Mouse (Mus musculus) myocyte (in vitro differentiated cells): ENCODE results near the gene E2f3.

Experiments
- CEBPB ChIP-seq: IDR thresholded peaks from 2 replicates; pipeline ENCODE4 v1.6.1; 2011; ENCODE audit warnings: mild to moderate bottlenecking, moderate library complexity; ENCODE audit not compliant: poor library complexity, insufficient read depth, severe bottlenecking
- E2F4 ChIP-seq: IDR thresholded peaks from one replicate; pipeline ENCODE4 v1.6.1; 2011; ENCODE audit warnings: mild to moderate bottlenecking, control low read depth, moderate library complexity; ENCODE audit not compliant: insufficient read depth
- MAX ChIP-seq: IDR thresholded peaks from one replicate; pipeline ENCODE4 v1.6.1; 2011; ENCODE audit warnings: low read depth, mild to moderate bottlenecking, control low read depth
- MYOD1 ChIP-seq, 3 experiments: IDR thresholded peaks; one replicate each; pipeline ENCODE4 v1.6.1; 2011; ENCODE audit warnings: control low read depth in 2 of 3, low read depth in 2 of 3, mild to moderate bottlenecking in 2 of 3, moderate library complexity in 1 of 3; ENCODE audit not compliant: insufficient read length in 2 of 3, control insufficient read depth in 1 of 3
- MYOG ChIP-seq, 3 experiments: IDR thresholded peaks; one replicate each; pipeline ENCODE4 v1.6.1; 2011; ENCODE audit warnings: control low read depth in 2 of 3, low read depth in 2 of 3, mild to moderate bottlenecking in 2 of 3; ENCODE audit not compliant: insufficient read length in 2 of 3, control insufficient read depth in 1 of 3, insufficient read depth in 1 of 3
- POLR2A ChIP-seq: IDR thresholded peaks from one replicate; pipeline ENCODE4 v1.6.1; 2011; ENCODE audit warnings: low read depth, mild to moderate bottlenecking, control low read depth, moderate library complexity; ENCODE audit not compliant: insufficient read length
- POLR2AphosphoS2 ChIP-seq: IDR thresholded peaks from one replicate; pipeline ENCODE4 v1.6.1; 2011; ENCODE audit warnings: low read depth, control low read depth; ENCODE audit not compliant: insufficient read length
- REST ChIP-seq: IDR thresholded peaks from one replicate; pipeline ENCODE4 v1.6.1; 2011; ENCODE audit warnings: mild to moderate bottlenecking, control low read depth, moderate library complexity; ENCODE audit not compliant: insufficient read depth, insufficient read length
- SRF ChIP-seq: IDR thresholded peaks from one replicate; pipeline ENCODE4 v1.6.1; 2011; ENCODE audit warnings: low read depth; ENCODE audit not compliant: control insufficient read depth, insufficient read length
- TCF12 ChIP-seq: IDR thresholded peaks from one replicate; pipeline ENCODE4 v1.6.1; 2011; ENCODE audit warnings: mild to moderate bottlenecking, control low read depth; ENCODE audit not compliant: poor library complexity, insufficient read depth, severe bottlenecking
- TCF3 ChIP-seq: IDR thresholded peaks from one replicate; pipeline ENCODE4 v1.6.1; 2011; ENCODE audit warnings: low read depth, control low read depth; ENCODE audit not compliant: insufficient read length
- USF1 ChIP-seq: IDR thresholded peaks from one replicate; pipeline ENCODE4 v1.6.1; 2011; ENCODE audit warnings: low read depth, mild to moderate bottlenecking, control low read depth, moderate library complexity

DNA sequence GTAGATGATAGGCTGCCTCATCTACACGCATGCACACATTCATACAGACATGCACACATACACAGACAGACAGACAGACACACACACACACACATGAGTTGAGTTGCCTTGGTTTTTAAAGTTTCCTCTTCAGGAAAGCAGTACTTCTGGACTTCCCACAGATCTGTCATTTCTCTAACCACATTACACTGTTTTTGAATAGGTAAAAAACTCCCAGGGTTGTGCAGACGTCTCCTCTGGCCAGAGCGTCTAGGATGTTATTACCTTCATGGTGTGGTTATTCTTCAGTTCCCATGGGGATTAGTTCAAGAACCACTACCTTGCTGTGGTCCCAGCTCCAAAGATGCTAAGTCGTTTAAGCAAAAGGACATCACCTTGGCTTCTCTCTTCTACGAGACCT, 18.5 kb downstream of the E2f3 start:
- TF ChIP-seq POLR2A (no peak), E2F4 (no peak), TCF12 (no peak), MYOD1 (IDR thresholded peaks at IDR 0.05; ENCODE audit: control insufficient read depth in 1 of 3, insufficient read length in 2 of 3, low read depth in 2 of 3) (no peak), USF1 (no peak), MAX (no peak), MYOG (IDR thresholded peaks at IDR 0.05; ENCODE audit: control insufficient read depth in 1 of 3, insufficient read depth in 1 of 3, insufficient read length in 2 of 3, low read depth in 2 of 3) (no peak), TCF3 (no peak), REST (no peak), SRF (no peak), POLR2AphosphoS2 (no peak), CEBPB (no peak)
